Mouse (Mus musculus): ENCODE data around the gene Arl5c.

Arl5c gene

DNA sequence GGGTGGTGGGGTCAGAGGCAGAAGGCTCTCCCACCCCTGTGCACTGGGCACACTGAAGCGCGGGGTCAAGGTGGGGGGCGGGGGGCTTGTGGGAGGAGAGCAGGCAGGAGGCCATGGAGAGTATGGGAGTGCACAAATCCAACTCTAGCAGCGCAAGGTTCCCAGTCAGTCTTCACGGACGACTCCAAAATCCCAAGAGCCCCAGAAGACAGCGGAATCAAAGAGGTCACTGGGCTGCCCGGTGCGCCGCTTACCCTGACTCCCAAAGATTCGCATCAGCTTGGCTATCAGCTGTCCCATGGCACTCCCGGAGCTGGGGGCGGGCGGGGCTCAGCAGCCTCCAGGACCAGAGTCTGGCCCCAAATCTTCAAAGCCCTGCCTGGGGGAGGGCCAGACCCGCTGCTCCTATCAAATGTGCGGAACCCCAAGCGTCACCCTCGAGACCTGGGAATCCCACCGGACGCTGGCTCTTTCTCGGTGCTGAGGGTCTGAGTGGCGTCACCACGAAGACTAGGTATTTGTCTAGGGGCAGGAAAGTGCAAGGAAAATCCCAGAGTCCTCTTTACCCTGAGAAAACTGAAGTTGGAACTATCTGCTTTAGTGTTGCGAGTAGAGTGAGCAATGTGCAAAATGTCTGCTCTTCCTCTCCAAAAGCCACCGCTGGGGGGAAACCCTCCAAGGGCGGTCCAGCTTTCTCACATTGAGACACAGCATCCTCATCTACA is at the start of gene Arl5c:
Gene Arl5c (minus strand): TSS at position 618 of the 725 bp plus-strand sequence.
- TF ChIP-seq NANOG (IDR thresholded peaks at IDR 0.05; ENCODE audit: borderline replicate concordance, low read length) (no peak), CTCF (conservative IDR thresholded peaks at IDR 0.05; ENCODE audit: low read length) (0 out of 2 replicates have a peak, but pooled peaks have one; percentile 8)
- H3K36me3 ChIP-seq (ENCODE audit: insufficient read depth, low read length): 0 out of 2 replicates have a peak, but pooled peaks cover 3% of the 10 kb centered on the region
- peaks cover 36% of the 10 kb centered on the region for H3K4me1 ChIP-seq (replicated peaks; ENCODE audit: low read depth, low read length)
- H3K27me3 ChIP-seq (ENCODE audit: insufficient read depth, low read length): peaks cover 9% of the 10 kb centered on the region; the same call in 1 of the 2 replicates
- H3K4me3 ChIP-seq (replicated peaks; ENCODE audit: low read length): peak within 1 kb of the TSS; percentile 78
- no peaks in the 10 kb centered on the region for H3K9me3 ChIP-seq (ENCODE audit: low read length)

DNA sequence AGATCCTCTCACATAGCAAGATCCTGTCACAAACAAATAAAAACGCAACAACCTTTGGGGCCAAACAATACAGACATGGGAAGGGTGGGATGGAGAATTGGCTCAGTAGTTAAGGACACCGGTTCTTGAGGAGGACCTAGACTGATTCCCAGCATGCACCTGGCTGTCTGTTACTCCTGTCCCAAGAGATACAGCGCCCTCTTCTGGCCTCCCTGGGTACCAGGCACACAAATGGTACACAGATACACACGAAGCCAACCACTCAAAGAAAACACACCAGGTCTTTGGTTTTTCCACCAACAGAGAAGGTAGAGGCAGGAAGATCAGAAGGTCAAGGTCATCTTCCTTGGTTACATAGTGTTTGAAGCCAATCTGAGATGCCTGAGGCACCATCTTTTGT is 49.6 kb upstream of the Arl5c start:
- H3K27me3 ChIP-seq (ENCODE audit: insufficient read depth, low read length): 0 out of 2 replicates have a peak, but pooled peaks cover 4% of the 10 kb centered on the region
- peaks cover 81% of the 10 kb centered on the region for H3K4me1 ChIP-seq (replicated peaks; ENCODE audit: low read depth, low read length)
- TF ChIP-seq NANOG (IDR thresholded peaks at IDR 0.05; ENCODE audit: borderline replicate concordance, low read length) (no peak), CTCF (conservative IDR thresholded peaks at IDR 0.05; ENCODE audit: low read length) (peak; percentile 92), POU5F1 (IDR thresholded peaks at IDR 0.05; ENCODE audit: borderline replicate concordance, low read length) (no peak)
- no peak overlapping the region for H3K4me3 ChIP-seq (replicated peaks; ENCODE audit: low read length)
- H3K36me3 ChIP-seq (ENCODE audit: insufficient read depth, low read length): peaks cover 19% of the 10 kb centered on the region
- H3K9me3 ChIP-seq (ENCODE audit: low read length): no peaks in the 10 kb centered on the region

DNA sequence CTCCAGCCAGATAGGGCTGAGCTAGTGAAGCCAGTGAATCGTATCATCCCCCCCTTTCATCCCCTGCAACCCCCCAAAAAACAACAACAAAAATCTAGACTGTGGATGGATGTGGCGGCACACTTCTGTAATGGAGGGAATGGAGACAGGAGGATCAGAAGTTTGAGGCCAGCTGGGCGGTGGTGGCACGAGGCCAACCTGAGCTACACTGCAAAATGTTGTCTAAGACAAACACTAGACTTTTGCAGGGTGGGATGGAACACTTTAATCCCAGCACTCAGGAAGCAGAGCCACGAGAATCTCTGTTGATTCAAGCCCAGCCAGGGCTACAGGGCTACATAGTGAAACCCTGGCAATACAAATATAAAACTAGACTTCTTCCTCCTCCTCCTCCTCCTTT is 48.1 kb upstream of the Arl5c start:
- TF ChIP-seq NANOG (IDR thresholded peaks at IDR 0.05; ENCODE audit: borderline replicate concordance, low read length) (no peak), POU5F1 (IDR thresholded peaks at IDR 0.05; ENCODE audit: borderline replicate concordance, low read length) (no peak), CTCF (conservative IDR thresholded peaks at IDR 0.05; ENCODE audit: low read length) (no peak)
- Histone ChIP-seq H3K4me3 (replicated peaks; ENCODE audit: low read length) (peak overlapping the region; percentile 64), H3K27me3 (ENCODE audit: insufficient read depth, low read length) (no peaks in the 10 kb centered on the region), H3K9me3 (ENCODE audit: low read length) (no peaks in the 10 kb centered on the region), H3K36me3 (ENCODE audit: insufficient read depth, low read length) (peaks cover 20% of the 10 kb centered on the region), H3K4me1 (replicated peaks; ENCODE audit: low read depth, low read length) (peaks cover 84% of the 10 kb centered on the region)

DNA sequence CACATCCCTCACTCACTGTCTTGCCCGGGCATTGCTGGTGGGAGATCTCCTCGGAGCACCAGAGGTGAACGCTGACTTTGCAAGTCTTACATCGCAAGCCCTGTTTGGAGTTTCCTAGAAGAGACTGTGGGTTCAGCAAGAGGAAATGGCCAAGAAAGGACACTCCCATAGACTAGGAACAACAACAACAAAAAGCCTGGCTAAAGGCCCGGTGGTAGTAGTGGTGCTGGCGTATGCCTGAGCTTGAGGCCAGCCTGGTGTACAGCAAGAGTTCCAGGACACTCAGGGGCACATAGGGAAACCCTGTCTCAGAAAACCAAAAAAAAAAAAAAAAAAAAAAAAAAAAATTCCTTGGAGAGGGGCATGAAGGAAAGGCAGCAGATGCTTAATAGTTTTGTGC is 46.8 kb upstream of the Arl5c start:
- no peaks in the 10 kb centered on the region for H3K27me3 ChIP-seq (ENCODE audit: insufficient read depth, low read length)
- no peaks in the 10 kb centered on the region for H3K9me3 ChIP-seq (ENCODE audit: low read length)
- TF ChIP-seq POU5F1 (IDR thresholded peaks at IDR 0.05; ENCODE audit: borderline replicate concordance, low read length): no peak
- TF ChIP-seq NANOG (IDR thresholded peaks at IDR 0.05; ENCODE audit: borderline replicate concordance, low read length): no peak
- TF ChIP-seq CTCF (conservative IDR thresholded peaks at IDR 0.05; ENCODE audit: low read length): no peak
- H3K4me1 ChIP-seq (replicated peaks; ENCODE audit: low read depth, low read length): peaks cover 79% of the 10 kb centered on the region
- H3K36me3 ChIP-seq (ENCODE audit: insufficient read depth, low read length): peaks cover 20% of the 10 kb centered on the region
- H3K4me3 ChIP-seq (replicated peaks; ENCODE audit: low read length): 0 out of 2 replicates have a peak overlapping the region, but pooled peaks have one; percentile 0

DNA sequence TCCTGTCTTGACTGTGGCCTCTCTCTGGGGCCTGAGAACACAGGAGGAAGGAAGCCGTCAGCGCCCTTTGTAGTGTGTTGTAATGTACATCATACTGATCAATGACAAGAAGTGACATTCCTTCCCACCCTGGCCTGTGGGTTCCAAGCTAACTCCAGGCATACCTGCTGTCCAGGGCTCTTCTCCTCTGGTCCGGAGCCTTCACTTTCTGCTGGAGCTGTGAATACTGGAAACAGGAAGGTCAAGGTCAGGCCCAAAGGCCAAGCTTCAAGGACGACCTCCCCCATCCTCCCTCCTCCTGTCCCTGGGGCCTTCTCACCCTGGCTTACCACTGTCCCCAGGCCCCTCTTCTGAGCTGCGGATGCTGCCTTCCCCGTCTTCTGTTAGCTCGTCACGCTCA is 45.0 kb upstream of the Arl5c start:
- H3K36me3 ChIP-seq (ENCODE audit: insufficient read depth, low read length): peaks cover 33% of the 10 kb centered on the region
- peaks cover 12% of the 10 kb centered on the region for H3K27me3 ChIP-seq (ENCODE audit: insufficient read depth, low read length)
- H3K4me3 ChIP-seq (replicated peaks; ENCODE audit: low read length): peak overlapping the region; percentile 35; the same call in 1 of the 2 replicates
- TF ChIP-seq NANOG (IDR thresholded peaks at IDR 0.05; ENCODE audit: borderline replicate concordance, low read length) (no peak), CTCF (conservative IDR thresholded peaks at IDR 0.05; ENCODE audit: low read length) (no peak), POU5F1 (IDR thresholded peaks at IDR 0.05; ENCODE audit: borderline replicate concordance, low read length) (no peak)
- peaks cover 83% of the 10 kb centered on the region for H3K4me1 ChIP-seq (replicated peaks; ENCODE audit: low read depth, low read length)
- no peaks in the 10 kb centered on the region for H3K9me3 ChIP-seq (ENCODE audit: low read length)

DNA sequence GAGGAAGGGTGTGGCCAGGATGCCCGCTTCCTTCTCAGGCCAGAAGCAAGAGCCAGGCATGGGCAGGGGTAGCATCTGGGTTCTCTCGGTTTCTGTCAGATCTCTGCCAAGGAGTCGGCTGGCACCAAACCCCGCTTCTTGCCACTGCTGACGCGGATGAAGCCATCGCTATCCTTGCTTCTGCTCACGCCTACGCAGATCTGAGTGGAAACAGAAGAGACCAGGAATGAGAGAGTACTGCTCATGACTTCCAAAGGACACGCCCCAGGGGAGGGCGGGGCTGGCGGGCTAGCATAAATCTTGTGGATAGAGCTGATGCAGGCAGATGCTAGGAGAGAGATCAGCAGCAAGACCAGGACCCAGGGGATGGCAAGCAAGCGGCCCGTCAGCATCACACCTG is 41.9 kb upstream of the Arl5c start:
- H3K4me1 ChIP-seq (replicated peaks; ENCODE audit: low read depth, low read length): peaks cover 74% of the 10 kb centered on the region
- H3K9me3 ChIP-seq (ENCODE audit: low read length): no peaks in the 10 kb centered on the region
- TF ChIP-seq POU5F1 (IDR thresholded peaks at IDR 0.05; ENCODE audit: borderline replicate concordance, low read length) (no peak), NANOG (IDR thresholded peaks at IDR 0.05; ENCODE audit: borderline replicate concordance, low read length) (no peak), CTCF (conservative IDR thresholded peaks at IDR 0.05; ENCODE audit: low read length) (no peak)
- H3K4me3 ChIP-seq (replicated peaks; ENCODE audit: low read length): peak overlapping the region; percentile 43
- H3K36me3 ChIP-seq (ENCODE audit: insufficient read depth, low read length): peaks cover 33% of the 10 kb centered on the region
- peaks cover 27% of the 10 kb centered on the region for H3K27me3 ChIP-seq (ENCODE audit: insufficient read depth, low read length)

DNA sequence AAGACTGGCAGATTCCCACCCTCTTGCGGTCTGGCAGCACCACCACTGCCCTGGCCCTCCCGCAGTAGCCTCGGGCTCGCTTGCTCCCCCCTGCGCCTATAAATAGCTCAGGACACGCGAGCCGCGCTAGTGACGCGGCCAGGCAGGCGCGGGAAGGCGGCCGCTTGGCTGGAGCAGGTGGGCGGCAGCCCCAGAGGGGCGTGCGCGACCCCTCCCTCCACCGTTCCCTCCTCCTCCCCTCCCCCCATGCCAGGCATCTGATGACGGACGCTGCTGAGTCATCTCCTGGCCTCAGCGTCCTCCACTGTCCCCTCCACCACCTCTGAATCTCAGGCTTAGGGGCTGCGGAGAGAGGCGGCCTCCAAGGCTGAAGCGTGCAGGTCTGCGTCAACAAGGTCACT is 40.0 kb upstream of the Arl5c start:
- peaks cover 71% of the 10 kb centered on the region for H3K4me1 ChIP-seq (replicated peaks; ENCODE audit: low read depth, low read length)

DNA sequence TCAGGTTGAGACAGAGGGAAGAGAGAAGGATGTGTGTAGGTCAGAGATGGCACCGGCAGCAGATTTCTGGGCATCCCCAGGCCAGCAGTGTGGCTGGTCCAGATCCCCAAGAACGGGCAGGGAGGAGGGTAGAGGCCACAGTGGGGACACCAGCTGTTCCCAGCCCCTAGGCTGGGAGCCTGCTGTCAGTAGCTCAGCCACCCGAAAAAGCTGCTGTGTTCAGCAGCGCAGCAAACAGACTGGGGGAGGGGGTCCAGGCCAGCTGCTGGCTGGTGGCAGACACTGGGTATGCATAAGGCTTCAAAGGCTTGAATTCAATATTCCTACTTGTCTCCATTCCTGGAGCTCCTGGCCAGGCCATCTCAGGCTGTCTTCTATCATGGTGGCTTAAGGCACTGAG is 38.9 kb upstream of the Arl5c start:
- peaks cover 36% of the 10 kb centered on the region for H3K36me3 ChIP-seq (ENCODE audit: insufficient read depth, low read length)
- H3K9me3 ChIP-seq (ENCODE audit: low read length): no peaks in the 10 kb centered on the region
- no peak overlapping the region for H3K4me3 ChIP-seq (replicated peaks; ENCODE audit: low read length)

More for the DNA sequence above, 40.0 kb upstream of the Arl5c start:
- Histone ChIP-seq H3K36me3 (ENCODE audit: insufficient read depth, low read length) (peaks cover 34% of the 10 kb centered on the region), H3K27me3 (ENCODE audit: insufficient read depth, low read length) (peaks cover 27% of the 10 kb centered on the region), H3K4me3 (replicated peaks; ENCODE audit: low read length) (peak overlapping the region; percentile 75), H3K9me3 (ENCODE audit: low read length) (no peaks in the 10 kb centered on the region)
- no peak for TF ChIP-seq POU5F1 (IDR thresholded peaks at IDR 0.05; ENCODE audit: borderline replicate concordance, low read length)
- TF ChIP-seq CTCF (conservative IDR thresholded peaks at IDR 0.05; ENCODE audit: low read length): no peak

More for the DNA sequence above, 38.9 kb upstream of the Arl5c start:
- H3K27me3 ChIP-seq (ENCODE audit: insufficient read depth, low read length): peaks cover 27% of the 10 kb centered on the region
- TF ChIP-seq NANOG (IDR thresholded peaks at IDR 0.05; ENCODE audit: borderline replicate concordance, low read length) (no peak), CTCF (conservative IDR thresholded peaks at IDR 0.05; ENCODE audit: low read length) (no peak), POU5F1 (IDR thresholded peaks at IDR 0.05; ENCODE audit: borderline replicate concordance, low read length) (no peak)
- H3K4me1 ChIP-seq (replicated peaks; ENCODE audit: low read depth, low read length): peaks cover 71% of the 10 kb centered on the region
